Mouse (Mus musculus) lung, adult 2 months (tissue): ENCODE results near the gene Grhpr.

Experiments used
- CTCF ChIP-seq: fragments of 200-500 bp; IDR thresholded peaks from 2 replicates; pipeline ENCODE4 v1.5.1; 2011; ENCODE audit warnings: mild to moderate bottlenecking, low read length, control low read depth; ENCODE audit not compliant: insufficient read depth
- POLR2A ChIP-seq: fragments of 200-500 bp; IDR thresholded peaks from 2 replicates; pipeline ENCODE4 v1.6.1; 2011; ENCODE audit warnings: low read depth, mild to moderate bottlenecking, control low read depth, low read length, borderline replicate concordance; ENCODE audit errors: extremely low read depth

- TF ChIP-seq CTCF = no peak
- TF ChIP-seq POLR2A = no peak
Measured at GRCm38 (mm10) chr4:44976921-44977710, 4.1 kb upstream of the Grhpr start.
